Mouse (Mus musculus) forebrain, embryonic 14.5 days (tissue): ENCODE measurements around the gene Parp12. TPM values are rescaled to one million over a fixed set of nuclear protein-coding genes. Genes with fewer than 3 reads are reported as not detected.

Experiments used
- ATAC-seq: fragments of 200-750 bp; cut with Nextera tagmentation; 2 replicates; pipeline ENCODE4 v1.8.0; 2017; ENCODE audit warnings: mild to moderate bottlenecking, moderate library complexity
- DNase-seq: peaks from one replicate; pipeline ENCODE4 v3.0.0-alpha.2; 2015; ENCODE audit warnings: low spot score
- H3K27ac ChIP-seq: fragments of 300-500 bp; sonication (generic); 2 replicates; pipeline ENCODE4 v1.5.1; 2014; ENCODE audit warnings: low read depth, mild to moderate bottlenecking, control low read depth, low read length, moderate library complexity
- H3K27me3 ChIP-seq: fragments of 300-500 bp; sonication (generic); replicated peaks from 2 replicates; pipeline ENCODE4 v1.6.1; 2014; ENCODE audit warnings: low read length, control low read depth, mixed read lengths; ENCODE audit not compliant: control insufficient read depth, insufficient read depth
- H3K36me3 ChIP-seq: fragments of 300-500 bp; sonication (generic); 2 replicates; pipeline ENCODE4 v1.6.1; 2014; ENCODE audit warnings: low read length, control low read depth; ENCODE audit not compliant: control insufficient read depth, insufficient read depth
- H3K4me1 ChIP-seq: fragments of 300-500 bp; sonication (generic); 2 replicates; pipeline ENCODE4 v1.6.1; 2014; ENCODE audit warnings: antibody characterized with exemption, low read length, control low read depth; ENCODE audit not compliant: control insufficient read depth, insufficient read depth
- H3K4me2 ChIP-seq: fragments of 300-500 bp; sonication (generic); 2 replicates; pipeline ENCODE4 v1.6.1; 2014; ENCODE audit warnings: mild to moderate bottlenecking, control low read depth, low read length
- H3K4me3 ChIP-seq: fragments of 300-500 bp; sonication (generic); 2 replicates; pipeline ENCODE4 v1.5.1; 2014; ENCODE audit warnings: low read depth, low read length, control low read depth
- H3K9ac ChIP-seq: fragments of 300-500 bp; sonication (generic); 2 replicates; pipeline ENCODE4 v1.6.1; 2014; ENCODE audit warnings: mild to moderate bottlenecking, low read length, control low read depth, moderate library complexity
- H3K9me3 ChIP-seq: fragments of 300-500 bp; sonication (generic); replicated peaks from 2 replicates; pipeline ENCODE4 v1.6.1; 2016; ENCODE audit warnings: low read length, control low read depth, mixed read lengths; ENCODE audit not compliant: control insufficient read depth
- WGBS: fragments of 180-500 bp; shearing (Covaris S2); extraction: QIAGEN DNeasy Blood & Tissue Kit; methylation state at CpG from one replicate; pipeline ENCODE4 v1.1.7; 2014; 5-methylcytosine and 5-hydroxymethylcytosine counted together
- polyA plus RNA-seq: library from polyadenylated mRNA; unstranded; fragments of >200 nt; fragmentation: Nextera tagmentation; extraction: Ambion mirVana; gene quantifications from 2 replicates; pipeline ENCODE4 v1.2.1, GENCODE M21; 2014

Parp12 gene
- polyA plus RNA-seq, 1 experiment from 2014 or later, result 2.3 TPM

DNA sequence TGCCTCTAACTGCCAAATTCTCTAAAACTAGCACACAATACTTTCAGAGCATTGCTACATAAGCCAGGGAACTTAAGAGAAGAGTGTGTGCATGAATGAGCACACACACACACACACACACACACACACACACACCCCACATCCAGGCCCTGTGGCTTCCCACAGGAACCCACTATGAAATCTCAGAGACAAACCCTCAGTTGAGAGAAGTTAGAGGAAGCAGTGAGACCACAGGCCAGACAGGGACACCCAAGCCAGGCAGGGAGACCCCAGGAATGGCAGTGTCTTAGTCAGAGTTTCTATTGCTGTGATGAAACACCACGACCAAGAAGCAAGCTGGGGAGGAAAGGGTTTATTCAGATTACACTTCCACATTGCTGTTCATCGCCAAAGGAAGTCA lies 54.6 kb downstream of the Parp12 start:
- Histone ChIP-seq H3K27ac (no peak overlapping the region), H3K4me2 (no peak overlapping the region), H3K36me3 (no peaks in the 10 kb centered on the region), H3K4me1 (0 out of 2 replicates have a peak, but pooled peaks cover 3% of the 10 kb centered on the region), H3K9me3 (no peaks in the 10 kb centered on the region), H3K9ac (no peak overlapping the region), H3K27me3 (no peaks in the 10 kb centered on the region), H3K4me3 (no peak overlapping the region)
- DNase-seq, result no peak
- WGBS, result 57% methylated on average over 2 of the region's 2 CpGs
- ATAC-seq, result no peak

DNA sequence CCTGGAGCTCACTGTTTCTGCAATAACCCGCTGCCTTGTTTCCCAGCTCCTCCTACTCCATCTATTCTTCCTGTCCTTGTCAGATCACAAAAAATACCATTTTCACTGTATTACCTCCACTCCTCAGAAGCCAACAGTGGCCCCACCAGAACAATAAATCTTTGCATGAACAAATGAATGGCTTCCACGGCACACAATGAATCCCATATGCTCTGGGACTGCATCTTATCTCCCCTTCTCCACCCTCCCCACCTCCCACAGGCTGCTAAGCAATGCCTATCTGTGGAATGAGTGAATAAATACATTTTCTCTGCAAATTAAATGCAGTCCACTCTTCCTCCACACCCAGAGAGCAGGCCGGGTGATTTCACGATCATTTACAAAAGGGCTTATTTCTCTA lies 57.0 kb downstream of the Parp12 start:
- Histone ChIP-seq H3K27ac (no peak overlapping the region), H3K4me1 (0 out of 2 replicates have a peak, but pooled peaks cover 3% of the 10 kb centered on the region), H3K9ac (no peak overlapping the region), H3K4me3 (no peak overlapping the region), H3K36me3 (no peaks in the 10 kb centered on the region), H3K27me3 (no peaks in the 10 kb centered on the region), H3K9me3 (no peaks in the 10 kb centered on the region), H3K4me2 (no peak overlapping the region)
- WGBS, result 47% methylated on average over 4 of the region's 4 CpGs
- ATAC-seq (no peak), DNase-seq (no peak)

DNA sequence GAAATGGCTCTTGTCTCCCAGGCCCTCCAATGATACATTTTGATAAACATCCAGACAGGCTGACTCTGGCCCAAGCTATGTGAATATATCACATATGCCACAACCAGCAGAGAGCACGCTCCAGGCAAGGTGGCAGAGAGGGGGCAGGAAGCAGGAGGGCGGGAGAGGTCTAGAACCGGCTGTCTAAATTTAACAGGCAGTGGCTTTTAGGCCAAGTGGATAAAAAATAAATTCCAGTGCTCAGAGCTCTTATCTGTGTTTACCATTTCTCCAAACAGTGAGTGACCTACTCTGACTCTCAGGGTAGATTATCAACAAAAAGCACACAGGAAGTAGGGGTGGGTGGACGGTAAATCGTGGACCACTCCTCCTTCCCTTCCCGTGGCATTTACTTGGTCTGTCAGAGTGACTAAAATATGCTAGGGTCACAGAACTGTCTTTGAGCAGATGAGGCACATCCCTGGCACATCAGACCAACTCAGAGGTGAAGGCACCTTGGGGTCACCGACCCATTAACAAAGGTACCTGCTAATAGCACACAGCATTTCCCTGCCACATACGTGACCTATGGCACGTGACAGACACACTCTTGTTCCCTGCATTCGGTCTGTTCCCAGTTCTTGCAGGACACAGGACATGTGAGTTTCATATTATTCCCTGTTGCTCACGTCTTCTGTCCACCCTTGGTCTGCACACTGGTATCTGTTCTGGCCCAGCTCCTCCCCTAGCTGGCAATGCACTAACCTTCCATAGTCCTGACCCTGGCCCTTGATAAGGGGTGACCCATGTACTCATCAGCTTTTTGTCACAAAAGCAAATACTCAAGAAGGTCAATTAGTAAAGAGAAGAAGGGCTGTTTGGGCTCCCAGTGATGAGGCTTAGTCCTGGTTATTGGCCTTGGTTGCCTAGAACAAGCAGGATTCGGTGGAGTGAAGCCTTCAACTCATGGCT lies 58.3 kb downstream of the Parp12 start:
- peaks cover 3% of the 10 kb centered on the region; the same call in 1 of the 2 replicates for H3K4me1 ChIP-seq
- H3K36me3 ChIP-seq, result no peaks in the 10 kb centered on the region
- no peak overlapping the region for H3K27ac ChIP-seq
- no peak overlapping the region for H3K4me2 ChIP-seq
- whole genome bisulfite sequencing, result 90% methylated on average over 12 of the region's 12 CpGs
- H3K9me3 ChIP-seq, result no peaks in the 10 kb centered on the region
- no peak overlapping the region for H3K4me3 ChIP-seq
- DNase-seq (no peak), ATAC-seq (no peak)
- no peak overlapping the region for H3K9ac ChIP-seq
- H3K27me3 ChIP-seq, result no peaks in the 10 kb centered on the region

DNA sequence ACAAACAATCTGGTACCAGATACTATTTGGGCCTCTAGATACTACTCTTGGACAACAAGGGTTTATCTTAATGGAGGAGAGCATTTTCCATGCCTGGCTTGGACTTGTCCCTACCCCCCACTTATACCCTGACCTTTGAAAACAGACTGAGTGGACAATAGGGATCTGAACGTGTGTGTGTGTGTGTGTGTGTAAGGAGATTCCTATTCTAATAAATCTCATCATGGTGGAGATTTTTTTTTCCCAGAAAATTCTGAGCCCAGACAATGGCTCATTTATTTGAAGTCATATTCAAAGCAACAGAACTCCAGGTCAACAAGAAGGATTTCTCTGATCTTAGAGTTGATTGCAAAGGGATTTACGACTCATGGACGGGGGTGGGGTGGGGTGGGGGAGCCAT lies 59.2 kb downstream of the Parp12 start:
- Histone ChIP-seq H3K9ac (no peak overlapping the region), H3K4me2 (no peak overlapping the region), H3K9me3 (no peaks in the 10 kb centered on the region), H3K36me3 (no peaks in the 10 kb centered on the region), H3K4me3 (no peak overlapping the region), H3K27ac (no peak overlapping the region), H3K4me1 (peaks cover 9% of the 10 kb centered on the region; the same call in 1 of the 2 replicates), H3K27me3 (no peaks in the 10 kb centered on the region)
- DNase-seq (no peak), ATAC-seq (no peak)
- 75% methylated on average over 3 of the region's 3 CpGs for WGBS

DNA sequence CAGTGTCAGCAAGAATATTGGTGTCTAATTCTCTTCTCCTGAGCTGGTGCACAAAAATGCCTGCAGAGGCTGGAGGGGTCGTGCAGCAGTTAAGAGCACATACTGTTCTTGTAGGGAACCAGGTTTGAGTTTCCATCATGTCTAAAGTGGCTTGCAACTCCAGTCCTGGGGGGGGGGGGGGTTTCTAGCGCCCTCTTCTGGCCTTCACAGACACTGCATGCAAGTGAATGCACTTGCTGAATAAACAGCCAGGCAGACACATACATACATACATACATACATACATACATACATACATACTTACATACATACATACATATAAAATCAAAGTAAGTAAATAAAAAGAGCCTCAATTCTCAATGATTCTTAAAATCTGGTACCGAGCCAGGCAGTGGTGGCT lies 59.8 kb downstream of the Parp12 start:
- peaks cover 9% of the 10 kb centered on the region; the same call in 1 of the 2 replicates for H3K4me1 ChIP-seq
- H3K27ac ChIP-seq, result no peak overlapping the region
- no peak overlapping the region for H3K4me2 ChIP-seq
- WGBS, result 62% methylated on average over 3 of the region's 3 CpGs
- DNase-seq, result no peak
- no peak overlapping the region for H3K9ac ChIP-seq
- no peaks in the 10 kb centered on the region for H3K36me3 ChIP-seq
- H3K27me3 ChIP-seq, result no peaks in the 10 kb centered on the region
- H3K4me3 ChIP-seq, result no peak overlapping the region
- H3K9me3 ChIP-seq, result no peaks in the 10 kb centered on the region
- no peak for ATAC-seq

DNA sequence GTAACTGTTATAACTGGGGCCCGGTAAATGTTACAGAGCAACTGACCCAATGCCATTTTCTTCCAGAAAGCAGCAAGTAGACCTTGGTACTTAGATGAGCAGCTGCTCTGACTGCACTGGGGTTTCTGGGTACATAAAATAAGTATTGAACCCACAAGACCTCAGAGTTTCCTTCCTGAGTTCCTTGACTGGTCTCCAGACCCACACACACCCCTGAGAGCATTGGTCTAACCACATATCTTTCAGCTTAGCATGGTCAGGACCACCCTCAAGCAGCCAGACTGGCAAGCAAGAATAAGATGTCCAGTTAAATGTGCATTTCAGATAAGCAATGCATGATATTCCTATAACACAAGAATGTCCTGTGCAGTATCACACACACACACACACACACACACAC lies 61.0 kb downstream of the Parp12 start:
- Histone ChIP-seq H3K27ac (no peak overlapping the region), H3K4me1 (peaks cover 9% of the 10 kb centered on the region; the same call in 1 of the 2 replicates), H3K4me2 (no peak overlapping the region), H3K9ac (no peak overlapping the region), H3K27me3 (no peaks in the 10 kb centered on the region), H3K9me3 (no peaks in the 10 kb centered on the region), H3K4me3 (no peak overlapping the region), H3K36me3 (no peaks in the 10 kb centered on the region)
- ATAC-seq (no peak), DNase-seq (no peak)
- WGBS, result 94% methylated on average over 1 of the region's 1 CpGs

DNA sequence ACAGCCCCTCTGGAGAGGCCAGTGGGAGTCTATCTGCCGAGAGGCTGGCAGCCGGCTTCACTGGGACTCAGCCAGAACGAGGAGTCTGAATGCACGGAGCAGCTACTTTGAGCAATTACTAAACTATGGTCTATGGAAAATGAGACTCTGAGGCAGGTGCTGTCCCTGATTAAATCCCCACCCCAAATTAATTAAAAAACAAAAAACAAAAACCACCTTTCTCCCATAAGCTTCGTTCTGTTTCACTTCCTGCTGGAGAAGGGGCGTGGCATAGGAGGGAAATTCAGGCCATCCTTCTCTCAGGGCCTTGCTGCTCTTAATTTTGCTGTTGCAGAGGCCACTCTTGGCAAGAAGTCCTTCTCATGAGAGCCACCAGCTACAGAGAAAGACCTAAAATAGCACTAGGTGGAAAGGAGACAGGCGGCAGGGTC lies 62.3 kb downstream of the Parp12 start:
- Histone ChIP-seq H3K4me3 (no peak overlapping the region), H3K27me3 (no peaks in the 10 kb centered on the region), H3K27ac (no peak overlapping the region), H3K36me3 (no peaks in the 10 kb centered on the region), H3K4me2 (no peak overlapping the region), H3K9me3 (no peaks in the 10 kb centered on the region), H3K9ac (no peak overlapping the region), H3K4me1 (peaks cover 6% of the 10 kb centered on the region; the same call in 1 of the 2 replicates)
- 41% methylated on average over 7 of the region's 7 CpGs for WGBS
- ATAC-seq, result no peak
- DNase-seq, result no peak

DNA sequence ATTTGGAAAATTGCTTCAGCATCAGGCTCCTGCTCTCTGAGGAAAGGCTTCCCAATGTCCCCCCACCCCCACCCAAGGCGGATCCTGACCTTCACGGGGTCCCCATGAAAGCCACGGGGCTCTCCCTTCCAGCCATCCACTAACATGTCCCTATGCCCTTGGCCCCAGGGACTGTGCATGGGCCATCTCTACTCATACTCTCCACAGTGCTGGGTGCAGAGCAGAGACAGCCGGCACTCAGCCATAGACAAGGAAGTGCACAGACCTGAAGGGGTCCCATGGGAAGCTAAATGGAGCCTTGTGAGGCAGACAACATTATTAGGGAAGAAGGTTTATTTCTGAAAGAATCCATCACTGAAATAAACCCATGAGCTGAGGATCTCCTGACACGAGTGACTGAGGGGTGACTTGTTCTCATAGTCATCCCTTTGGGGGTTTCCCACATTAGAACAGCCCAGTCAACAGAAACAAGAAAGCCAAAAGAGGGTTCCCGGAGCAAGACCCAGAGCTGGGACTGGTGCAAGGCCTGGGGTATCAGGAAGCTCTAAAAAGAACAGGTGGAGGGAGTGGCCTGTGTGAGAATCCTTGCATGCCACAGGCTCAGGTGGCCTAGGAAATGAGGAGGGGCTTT lies 63.2 kb downstream of the Parp12 start:
- Histone ChIP-seq H3K27ac (no peak overlapping the region), H3K27me3 (no peaks in the 10 kb centered on the region), H3K9ac (no peak overlapping the region), H3K4me1 (peaks cover 6% of the 10 kb centered on the region; the same call in 1 of the 2 replicates), H3K4me2 (no peak overlapping the region), H3K36me3 (no peaks in the 10 kb centered on the region), H3K4me3 (no peak overlapping the region), H3K9me3 (no peaks in the 10 kb centered on the region)
- WGBS, result 69% methylated on average over 6 of the region's 6 CpGs
- DNase-seq (no peak), ATAC-seq (peak; percentile 47)
